8 mouse cellular contexts compared by ENCODE assay signal in genomic region chr14:11883142-11883921, GRCm38 (mm10).
DNase-seq lines count a peak whose midpoint lies in the region; ATAC-seq and TF ChIP-seq lines count a peak whose summit lies in the region.

No protein-coding gene starts in this region.

- H3K27me3 ChIP-seq in midbrain, postnatal 0 days (ENCODE audit: insufficient read depth, low read length): no peaks in the 10 kb centered on the region
- no peaks in the 10 kb centered on the region for H3K27me3 ChIP-seq in intestine, embryonic 15.5 days (replicated peaks)

- H3K9me3 ChIP-seq in midbrain, postnatal 0 days (ENCODE audit: low read length): no peaks in the 10 kb centered on the region
- H3K9me3 ChIP-seq in intestine, embryonic 15.5 days: no peaks in the 10 kb centered on the region

- ATAC-seq in midbrain, postnatal 0 days (ENCODE audit: low FRiP score): peak; percentile 71
- ATAC-seq in intestine, embryonic 15.5 days: no peak

- H3K9ac ChIP-seq in midbrain, postnatal 0 days (replicated peaks; ENCODE audit: low read length, poor library complexity, severe bottlenecking): no peak overlapping the region
- no peak overlapping the region for H3K9ac ChIP-seq in intestine, embryonic 15.5 days

- peak overlapping the region; percentile 38; the same call in 1 of the 2 replicates for H3K27ac ChIP-seq in midbrain, postnatal 0 days (ENCODE audit: low read depth, low read length)
- no peak overlapping the region for H3K27ac ChIP-seq in intestine, embryonic 15.5 days

- H3K4me3 ChIP-seq in midbrain, postnatal 0 days (ENCODE audit: low read depth, low read length): no peak overlapping the region
- no peak overlapping the region for H3K4me3 ChIP-seq in intestine, embryonic 15.5 days (replicated peaks)

- DNase-seq in embryo, embryonic 10 days (ENCODE audit: low spot score): peak; percentile 43
- no peak for DNase-seq in embryo, embryonic 9.5 days (ENCODE audit: extremely low spot score)
- peak; percentile 18 to 45 for DNase-seq in cerebellum, postnatal 25 days
- peak; percentile 97 for DNase-seq in heart, adult 11 months
- peak; percentile 28 for DNase-seq in kidney, adult 18-20 months
- DNase-seq in midbrain, postnatal 0 days (ENCODE audit: low spot score): peak; percentile 80
- no peak for DNase-seq in urinary bladder, postnatal 14 days (ENCODE audit: low spot score)

- 0 out of 2 replicates have a peak, but pooled peaks cover 9% of the 10 kb centered on the region for H3K4me1 ChIP-seq in midbrain, postnatal 0 days (ENCODE audit: insufficient read depth, low read length)
- H3K4me1 ChIP-seq in intestine, embryonic 15.5 days (replicated peaks): 0 out of 2 replicates have a peak, but pooled peaks cover 4% of the 10 kb centered on the region

- H3K4me2 ChIP-seq in midbrain, postnatal 0 days (ENCODE audit: low read depth, low read length, poor library complexity, severe bottlenecking): 0 out of 2 replicates have a peak overlapping the region, but pooled peaks have one; percentile 6
- H3K4me2 ChIP-seq in intestine, embryonic 15.5 days (replicated peaks): no peak overlapping the region

- H3K36me3 ChIP-seq in midbrain, postnatal 0 days (ENCODE audit: insufficient read depth, low read length): no peaks in the 10 kb centered on the region
- no peaks in the 10 kb centered on the region for H3K36me3 ChIP-seq in intestine, embryonic 15.5 days

- no peak for TF ChIP-seq CTCF in midbrain, postnatal 0 days (IDR thresholded peaks at IDR 0.05)

- 25% methylated on average over 10 of the region's 10 CpGs for WGBS in midbrain, postnatal 0 days
- 37% methylated on average over 10 of the region's 10 CpGs for WGBS in intestine, embryonic 15.5 days

Comparison
In these comparisons a context has a peak if more than half of its experiments do, and no peak if none do; other contexts are left out.
1. DNase-seq: peak in embryo, embryonic 10 days (single experiment), cerebellum, postnatal 25 days (2 of 2), heart, adult 11 months (single experiment), kidney, adult 18-20 months (single experiment) and midbrain, postnatal 0 days (single experiment); none in embryo, embryonic 9.5 days (single experiment) and urinary bladder, postnatal 14 days (single experiment).